Mouse (Mus musculus): ENCODE data around the gene Ipmk.

The Ipmk gene

DNA sequence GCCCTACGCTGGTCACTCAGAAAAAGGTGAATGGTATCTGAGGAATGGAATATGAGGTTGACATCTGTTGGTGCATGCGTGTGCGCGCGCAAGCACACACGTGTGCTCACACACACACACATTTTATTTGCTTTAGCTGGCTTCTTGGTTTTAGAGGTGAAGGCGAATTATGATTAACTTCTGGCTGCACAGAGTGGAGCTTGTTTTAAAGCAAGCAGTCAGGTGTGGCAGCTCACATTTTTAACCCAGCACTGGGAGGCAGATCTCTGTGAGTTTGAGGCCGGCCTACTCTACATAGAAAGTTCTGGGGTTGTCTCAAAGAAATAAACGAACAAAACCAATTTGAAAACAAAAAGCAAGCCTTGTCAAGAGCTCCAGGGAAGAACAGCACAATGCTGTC is 6.3 kb upstream of the Ipmk start:
- DNase-seq, result no peak

DNA sequence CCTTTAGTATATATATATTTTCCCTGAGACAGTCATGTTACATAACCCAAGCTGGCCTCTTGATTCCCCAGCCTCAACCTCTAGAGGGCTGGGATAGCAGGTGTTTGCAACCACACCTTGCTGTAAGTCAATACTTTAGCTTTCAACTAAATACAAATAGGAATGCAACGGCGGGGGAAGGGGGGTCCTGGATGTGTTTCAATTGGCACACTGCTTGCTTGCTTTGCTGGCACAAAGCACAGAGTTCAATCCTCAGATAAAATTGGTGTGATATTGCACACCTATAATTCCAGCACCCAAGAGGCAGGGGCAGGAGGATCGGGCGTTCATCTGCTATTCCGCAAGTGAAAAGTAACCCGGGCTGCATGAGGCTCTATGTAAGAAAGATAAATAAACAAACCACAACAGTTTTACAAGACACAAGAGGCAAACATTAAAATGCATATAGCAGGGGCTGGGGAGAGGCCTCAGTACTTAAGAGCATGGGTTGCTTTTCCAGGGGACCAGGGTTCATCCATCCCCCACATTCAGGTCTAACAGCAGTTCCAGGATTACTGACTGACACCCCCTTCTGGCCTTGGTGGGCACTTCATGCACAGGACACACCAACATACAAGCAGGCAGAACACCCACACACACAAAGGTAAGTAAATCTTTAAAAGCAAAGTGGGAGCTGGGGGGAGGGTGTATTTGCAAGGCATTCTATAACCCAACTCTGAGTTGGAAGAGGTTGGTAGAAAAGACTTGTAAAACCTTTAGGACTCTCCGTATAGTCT is 5.3 kb upstream of the Ipmk start:
- DNase-seq, result peak; percentile 28 to 42

DNA sequence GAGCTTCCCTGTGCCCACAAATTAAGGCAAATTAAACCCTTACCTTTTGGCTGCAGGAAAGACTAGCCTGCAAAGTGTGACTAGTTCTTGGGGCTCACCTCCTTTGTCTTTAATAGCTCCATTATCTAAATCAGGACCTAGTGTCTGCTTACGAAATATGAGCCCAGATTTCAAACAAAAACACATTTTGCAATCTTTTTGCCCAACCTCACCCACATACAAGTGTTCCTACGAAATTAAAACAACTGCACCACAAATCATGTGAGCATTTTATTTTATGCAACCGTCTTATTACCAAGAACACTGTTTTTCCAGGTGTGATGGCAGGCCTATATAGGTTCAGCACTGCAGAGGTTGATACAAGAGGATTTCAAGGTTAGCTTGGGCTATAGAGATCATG is 4.4 kb upstream of the Ipmk start:
- no peak for DNase-seq

DNA sequence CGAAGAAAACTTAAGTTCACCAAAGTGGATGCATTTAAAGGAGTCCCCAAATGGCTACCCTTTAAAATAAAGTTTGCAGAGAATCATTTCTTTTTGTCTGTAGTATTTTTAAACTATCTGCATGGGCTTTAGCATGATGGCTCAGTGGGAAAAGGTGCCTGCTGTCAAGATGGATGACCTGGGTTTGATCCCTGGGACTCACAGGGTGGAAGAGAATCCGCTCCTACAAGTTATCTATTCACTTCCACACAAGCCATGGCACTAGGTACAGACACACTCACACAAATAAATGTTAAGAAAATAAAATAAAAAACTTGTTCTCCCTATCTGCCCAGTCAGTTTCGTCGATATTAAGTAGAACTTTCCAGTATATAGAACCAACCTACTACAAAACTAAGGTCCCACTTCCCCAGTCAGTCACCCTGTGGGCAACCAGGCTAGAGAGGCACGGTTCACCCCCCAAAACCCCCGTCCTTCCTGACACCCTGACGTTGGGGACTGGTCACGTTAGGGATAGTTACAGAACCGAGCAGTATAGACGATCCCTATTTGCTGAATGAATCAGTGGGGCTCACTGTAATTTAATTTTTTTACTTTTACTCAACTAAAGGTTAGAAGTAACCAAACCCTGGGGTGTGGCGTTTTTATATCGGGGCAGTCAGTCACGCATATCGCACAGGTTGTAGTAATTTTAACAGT is 3.8 kb upstream of the Ipmk start:
- DNase-seq, result peak; percentile 41 to 46

DNA sequence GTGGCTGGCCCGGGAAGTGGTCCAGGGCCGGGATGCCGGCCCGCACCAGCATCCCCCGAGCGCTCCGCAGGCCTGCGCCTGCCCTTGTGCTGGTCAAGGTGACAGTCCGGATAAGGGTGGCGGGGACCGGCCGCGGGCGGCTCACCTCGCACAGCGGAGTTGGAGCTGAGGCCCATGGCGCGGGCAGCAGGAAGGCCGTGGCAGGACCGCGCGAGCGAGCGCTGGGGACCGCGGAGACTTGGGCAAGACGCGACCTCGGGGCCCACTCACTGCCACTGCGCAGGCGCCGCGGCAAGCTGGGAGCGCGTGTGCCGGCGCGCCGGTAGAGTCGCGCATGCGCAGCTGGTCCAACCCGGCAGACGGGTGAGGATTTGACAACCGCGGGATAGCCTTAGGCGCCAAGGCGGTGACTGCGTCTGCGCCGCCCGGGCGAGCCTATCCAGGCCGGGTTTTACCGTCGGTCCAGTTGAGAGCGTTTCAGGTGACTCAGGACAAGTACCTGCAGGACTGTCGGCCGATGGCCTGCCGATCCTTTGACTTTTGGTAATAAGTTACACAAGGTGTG is 2.9 kb upstream of the Ipmk start, which contains the start of gene Cisd1:
TSS of gene Cisd1 (minus strand) at position 376 of the 565 bp plus-strand sequence.
- DNase-seq, result peak; percentile 87 to 91

DNA sequence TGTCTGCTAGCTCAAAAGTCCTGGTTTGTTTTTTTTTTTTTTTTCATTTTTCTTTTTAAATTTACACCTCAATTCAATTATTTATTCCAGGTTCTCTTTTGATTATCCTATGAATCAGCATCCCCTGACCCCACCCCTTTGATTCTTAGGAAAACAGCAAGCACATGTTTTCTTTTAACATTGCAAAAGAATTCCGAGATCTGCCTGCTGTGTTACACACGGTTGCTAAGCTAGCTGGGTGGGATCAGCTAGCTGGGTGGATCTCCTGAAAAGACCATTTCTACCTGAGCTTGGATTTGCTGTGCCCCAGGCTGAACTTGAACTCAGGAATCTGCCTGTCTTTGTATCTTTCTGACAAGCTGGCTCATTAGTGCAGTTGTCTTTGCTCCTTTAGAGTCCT is 1.5 kb upstream of the Ipmk start:
- DNase-seq, result no peak

DNA sequence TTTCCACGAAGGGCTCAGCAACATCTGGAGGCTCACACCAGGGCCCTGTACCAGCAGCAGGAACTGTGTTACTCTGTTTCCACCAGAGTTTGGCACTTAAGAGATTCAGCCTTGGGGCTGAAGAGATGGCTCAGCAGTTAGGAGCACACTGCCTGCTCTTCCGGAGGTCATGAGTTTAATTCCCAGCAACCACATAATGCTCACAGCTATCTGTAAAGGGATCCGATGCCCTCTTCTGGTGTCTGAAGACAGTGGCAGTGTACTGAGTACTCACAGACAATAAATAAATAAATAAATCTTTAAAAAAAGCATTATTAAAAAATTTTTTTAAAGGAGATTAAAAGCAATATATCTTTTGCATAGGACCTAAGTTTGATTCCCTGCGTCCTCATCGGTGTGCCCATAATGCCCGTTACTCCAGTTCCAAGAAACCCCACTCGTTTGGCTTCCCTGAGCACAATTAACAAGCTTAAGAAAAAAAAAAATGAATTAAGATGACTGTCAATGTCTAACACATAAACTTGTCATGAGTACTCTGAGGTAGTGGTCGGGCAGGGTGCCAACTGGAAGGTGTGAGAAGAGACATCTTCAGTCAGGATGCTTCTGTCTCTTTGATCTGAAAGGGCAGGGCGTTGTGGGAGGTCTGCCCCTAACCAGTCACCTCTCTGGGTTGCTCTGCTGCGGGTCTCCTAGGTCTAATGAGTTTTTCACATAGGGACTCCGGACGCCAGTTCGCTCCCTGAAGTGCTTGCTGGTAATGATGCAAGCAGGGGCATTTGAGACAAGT is 648 bp upstream of the Ipmk start:
- peak in 1 of 2 experiments; percentile 2 for DNase-seq

DNA sequence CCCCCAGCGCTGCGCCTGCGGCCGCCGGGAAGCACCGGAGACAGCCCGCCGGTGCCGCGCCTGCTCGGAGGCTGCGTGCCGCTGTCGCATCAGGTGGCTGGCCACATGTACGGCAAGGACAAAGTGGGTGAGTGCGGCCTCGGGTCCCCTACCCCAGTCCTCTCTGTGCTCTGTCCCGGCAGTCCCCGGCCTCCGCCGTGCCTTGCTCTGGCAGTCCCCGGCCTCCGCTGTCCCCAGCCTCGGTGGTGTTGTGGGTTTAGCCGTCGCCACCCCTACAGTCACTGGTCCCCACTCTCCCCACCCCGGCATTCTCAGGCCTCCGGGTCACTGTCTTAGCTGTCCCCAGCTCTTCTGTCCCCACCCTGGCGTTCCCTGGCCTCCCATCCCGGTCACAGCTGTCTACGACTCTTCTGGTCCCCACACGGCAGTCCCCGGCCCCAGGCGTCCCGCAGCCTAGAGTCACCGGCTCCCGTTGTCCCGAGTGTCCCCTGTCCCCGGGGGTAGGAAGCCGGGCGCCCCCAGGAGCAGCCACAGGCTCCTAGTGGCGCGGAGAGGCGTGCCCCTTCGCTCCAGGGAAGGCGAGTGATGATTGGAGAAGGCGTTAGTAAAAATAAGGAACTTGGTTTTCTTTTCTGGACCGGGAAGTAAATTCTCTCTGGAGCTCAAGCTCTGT is 537 bp downstream of the Ipmk start:
- no peak for DNase-seq

DNA sequence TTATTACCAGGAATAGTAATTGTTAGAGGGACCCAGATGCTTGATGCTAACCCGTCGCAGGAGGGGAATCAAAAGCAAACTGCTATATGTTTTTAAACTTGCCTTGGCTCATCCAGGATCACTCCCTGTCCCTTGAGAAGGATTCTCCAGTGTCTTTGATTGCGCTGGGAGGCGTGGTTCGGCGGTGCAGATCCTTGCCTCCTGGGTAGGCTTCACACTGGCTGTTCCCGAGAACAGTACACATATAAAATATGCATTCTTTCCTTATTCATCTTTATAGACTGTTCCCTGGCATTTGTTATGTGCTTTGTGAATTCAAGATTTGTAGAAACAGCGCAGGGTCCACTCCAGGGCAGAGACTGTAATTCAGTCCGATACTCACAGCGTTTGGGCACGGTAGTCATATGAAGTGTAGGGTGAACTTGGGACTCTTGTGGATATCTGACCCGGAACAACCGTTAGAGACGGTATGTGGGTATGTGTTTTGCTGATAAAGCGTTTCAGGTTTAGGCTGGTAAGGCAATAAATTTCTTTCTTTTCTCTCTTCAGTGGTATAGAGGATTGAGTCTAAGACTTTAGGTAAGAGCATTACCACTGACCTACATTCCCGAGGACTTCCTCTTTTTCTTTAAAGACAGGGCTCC is 1.2 kb downstream of the Ipmk start:
- DNase-seq, result peak in 1 of 2 experiments; percentile 6

DNA sequence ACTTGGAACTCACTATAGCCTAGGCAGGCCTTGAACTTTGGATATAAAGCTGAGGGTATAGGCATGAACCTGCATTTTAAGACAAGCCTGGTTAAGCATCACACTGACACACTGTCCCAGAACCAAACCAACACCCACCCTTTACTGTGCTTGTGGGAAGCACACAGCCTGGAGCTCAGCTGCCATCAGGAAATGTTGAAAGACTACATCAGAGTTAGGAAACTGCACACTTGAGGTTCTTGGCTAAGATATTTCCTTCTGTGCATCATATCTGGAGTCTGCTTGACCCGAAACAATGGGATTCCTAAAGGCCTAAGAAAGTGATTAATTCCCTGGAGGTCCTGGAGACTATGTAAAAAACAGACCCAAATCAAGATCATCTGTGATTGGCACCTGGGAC is 1.7 kb downstream of the Ipmk start:
- peak in 1 of 2 experiments; percentile 11 for DNase-seq

DNA sequence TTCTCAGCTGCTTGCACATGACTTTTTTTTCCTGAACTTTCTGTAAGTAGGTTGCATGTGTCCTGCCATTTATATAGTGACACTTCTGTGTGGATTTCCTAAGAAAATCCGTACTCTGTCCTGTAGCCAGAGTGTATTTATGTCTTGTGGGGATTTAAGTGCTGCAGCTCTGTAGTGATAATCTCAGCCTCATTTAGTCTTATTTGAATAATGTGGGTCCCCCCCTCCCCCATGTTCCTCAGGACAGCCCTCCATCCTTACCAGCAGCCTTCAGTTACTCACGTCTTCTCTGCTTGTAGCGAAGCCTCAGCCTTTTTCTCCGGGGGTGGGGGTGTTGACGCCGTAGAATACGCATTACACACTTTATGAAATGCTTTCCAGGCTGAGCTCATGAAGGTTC is 3.7 kb downstream of the Ipmk start:
- no peak for DNase-seq

DNA sequence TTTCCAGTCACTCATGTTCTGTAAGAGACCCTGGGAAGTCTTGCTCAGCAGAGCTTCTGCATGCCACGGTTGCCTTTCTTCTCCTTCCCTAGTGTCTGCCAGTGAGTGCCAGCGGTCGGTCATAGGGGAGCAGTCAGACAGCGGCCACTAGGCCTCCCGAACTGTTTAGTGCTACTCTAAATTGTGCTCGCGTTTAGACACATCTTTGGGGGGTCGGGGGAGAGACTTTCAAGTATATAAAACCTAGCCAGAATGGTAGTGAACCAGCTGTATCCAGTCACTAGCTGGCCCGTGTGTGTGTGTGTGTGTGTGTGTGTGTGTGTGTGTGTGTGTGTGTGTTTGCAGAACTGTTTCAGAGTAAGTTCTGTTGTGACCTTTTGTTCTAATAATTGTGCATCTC is 6.3 kb downstream of the Ipmk start:
- no peak for DNase-seq

DNA sequence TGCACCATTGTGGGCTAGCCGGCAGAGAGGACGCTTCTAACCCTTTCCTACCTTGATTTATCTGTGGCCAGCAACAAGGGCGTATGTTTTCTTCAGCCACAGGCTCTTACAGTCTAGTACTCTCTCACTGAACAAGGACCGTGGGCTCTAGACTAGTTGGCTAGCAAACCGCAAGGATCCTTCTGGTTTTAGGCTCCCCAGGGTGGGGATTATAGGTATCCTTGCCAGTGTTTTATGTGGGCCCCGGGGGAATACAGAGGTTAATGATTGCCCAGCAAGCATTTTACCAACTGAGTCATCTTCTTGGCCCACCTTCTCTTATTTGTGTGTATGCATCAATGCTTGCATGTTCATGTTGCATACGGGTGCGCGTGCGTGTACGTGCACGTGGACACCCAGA is 7.4 kb downstream of the Ipmk start:
- DNase-seq, result no peak

DNA sequence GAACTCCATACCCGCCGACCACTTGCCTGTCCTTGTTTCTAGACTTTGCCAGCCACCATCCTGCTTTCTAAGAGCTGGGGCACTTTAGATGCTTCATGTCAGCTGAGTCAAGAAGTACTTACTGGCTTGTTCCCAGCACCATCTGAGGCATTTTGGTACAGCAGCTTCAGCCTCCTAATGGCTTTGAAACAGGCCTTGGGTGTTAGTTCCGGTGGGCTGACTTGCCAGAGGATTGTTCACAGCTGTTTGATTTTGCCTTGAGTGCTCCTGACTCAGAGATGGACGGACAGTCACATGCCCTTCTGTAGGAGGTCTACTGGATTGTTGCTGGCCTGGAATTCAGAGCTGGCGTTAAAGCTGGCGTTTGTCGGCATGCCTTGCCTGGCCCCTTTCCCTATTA is 13.5 kb downstream of the Ipmk start:
- no peak for DNase-seq

DNA sequence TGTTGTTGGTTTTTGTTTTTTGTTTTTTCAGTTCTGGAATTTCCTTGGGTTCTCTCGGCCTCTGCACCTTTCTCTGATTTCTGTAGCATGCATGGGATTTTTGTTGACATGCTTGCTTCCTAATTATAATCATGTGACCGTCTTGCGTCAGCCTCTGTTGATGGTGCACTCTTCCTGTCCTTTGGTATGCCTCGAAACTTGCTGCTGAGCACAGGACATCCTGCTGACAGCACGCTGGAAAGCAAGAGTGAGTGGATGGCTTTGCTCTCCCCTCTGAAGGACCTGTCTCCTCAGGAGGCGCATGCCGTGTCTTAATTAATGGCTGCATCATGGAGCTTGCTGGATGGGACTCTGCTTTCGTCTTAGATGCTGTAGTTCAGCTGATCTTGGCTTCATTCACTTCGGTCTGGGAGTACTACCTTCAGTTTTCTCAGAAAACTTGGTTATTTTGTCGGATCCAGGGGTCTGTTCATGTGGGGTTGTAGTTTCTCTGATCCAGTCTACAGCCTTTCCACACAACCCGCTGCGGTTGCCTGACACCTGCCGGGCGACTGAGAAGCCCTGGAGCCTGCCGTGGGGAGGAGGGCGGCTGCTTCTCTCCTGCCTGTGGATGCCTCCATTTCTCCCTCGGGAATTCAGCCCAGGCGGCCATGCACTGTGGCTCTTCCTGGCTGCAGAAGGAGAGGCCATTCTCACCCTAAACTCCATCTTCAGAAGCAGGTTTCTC is 14.4 kb downstream of the Ipmk start:
- peak; percentile 19 for DNase-seq

DNA sequence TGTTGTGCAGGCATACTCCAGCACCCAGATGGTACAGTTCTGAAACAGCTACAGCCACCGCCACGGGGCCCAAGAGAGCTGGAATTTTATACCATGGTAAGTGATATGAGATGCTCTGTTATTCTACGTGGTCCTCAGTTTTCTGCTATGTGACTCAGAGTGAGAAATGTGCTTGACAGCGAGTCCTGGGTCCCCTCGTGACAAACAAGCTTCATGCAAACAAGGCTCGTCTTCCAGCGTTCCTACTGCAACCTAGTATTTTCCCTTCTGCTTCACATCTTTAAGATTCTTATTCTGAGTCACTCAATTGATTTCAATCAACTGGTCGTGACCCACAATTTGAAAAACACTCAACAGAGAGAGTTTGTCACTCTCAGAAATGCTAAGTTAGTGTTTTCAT is 15.9 kb downstream of the Ipmk start:
- DNase-seq, result no peak

DNA sequence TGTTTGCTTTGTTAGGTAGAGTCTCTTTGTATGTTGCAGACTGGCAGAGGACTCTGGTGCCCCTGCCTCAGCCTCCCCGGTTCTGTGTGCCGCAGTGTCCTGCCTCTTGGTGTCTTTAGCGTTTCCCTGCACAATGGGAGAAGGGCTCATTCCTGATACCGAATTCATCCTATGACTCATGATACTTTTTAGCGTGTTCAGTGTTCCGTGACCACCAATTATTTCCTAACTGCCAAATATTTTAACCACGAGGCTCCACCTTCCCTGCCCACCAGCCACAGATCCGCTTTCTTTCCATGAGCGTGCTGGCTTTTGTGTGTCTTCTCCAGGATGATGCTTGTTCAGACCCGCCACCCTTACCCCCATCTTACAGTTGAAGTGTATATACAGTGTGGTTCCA is 16.3 kb downstream of the Ipmk start:
- DNase-seq, result no peak

DNA sequence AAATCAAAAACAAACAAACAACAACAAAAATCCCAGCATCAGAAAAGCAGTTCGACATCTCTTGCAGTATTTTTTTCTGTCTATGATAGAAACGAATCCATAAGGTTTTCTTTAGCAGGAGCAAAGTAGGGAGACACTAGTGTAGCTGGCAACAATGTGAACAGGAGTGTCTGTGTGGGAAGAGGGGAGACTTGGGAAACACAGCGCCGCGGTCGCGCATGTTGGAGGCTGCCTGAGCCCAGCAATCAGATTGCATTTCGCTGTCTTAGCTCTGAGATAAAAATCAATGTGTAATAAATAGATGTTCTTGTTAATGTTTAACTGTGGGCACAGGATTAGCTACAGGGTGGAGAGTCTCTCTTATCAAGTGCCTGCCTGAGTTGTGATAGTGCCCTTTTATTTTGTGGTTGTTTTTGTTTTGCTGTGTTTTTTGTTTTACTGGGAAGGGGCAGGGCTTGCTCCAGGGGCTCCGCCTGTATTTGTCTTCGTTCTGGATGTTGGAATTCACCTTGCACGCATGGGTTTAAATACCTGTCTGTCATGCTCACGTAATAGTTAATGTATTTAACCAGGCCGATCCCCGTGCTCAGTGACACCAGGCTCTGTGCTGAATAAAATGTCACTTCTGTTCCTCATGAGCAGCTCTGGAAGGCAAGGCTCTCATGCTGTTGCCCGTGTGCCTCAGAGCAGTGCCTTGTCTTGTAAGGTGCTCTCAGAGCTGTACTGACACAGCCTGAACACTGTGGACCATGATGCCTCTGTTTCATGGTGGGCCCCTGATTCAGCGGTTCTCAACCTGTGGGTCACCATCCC is 20.8 kb downstream of the Ipmk start:
- DNase-seq, result no peak

DNA sequence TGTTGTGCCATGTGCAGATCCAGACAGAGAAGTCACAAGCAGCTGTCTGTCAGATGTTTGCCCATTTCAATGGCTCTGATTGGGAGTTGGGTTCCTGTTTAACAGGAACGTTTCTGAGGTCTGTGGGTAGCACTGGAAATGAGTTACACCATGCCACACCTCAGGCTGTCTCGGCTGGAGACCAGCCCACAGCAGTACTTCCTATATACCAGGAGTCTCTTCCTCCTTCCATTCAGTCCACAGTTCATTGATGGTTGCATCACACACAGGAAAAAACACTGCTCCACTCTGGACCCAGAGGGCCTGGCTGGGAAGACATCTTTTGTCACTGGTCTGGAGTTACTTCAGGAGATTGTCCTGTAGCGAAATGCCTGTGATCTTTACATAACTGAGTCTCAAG is 21.9 kb downstream of the Ipmk start:
- DNase-seq, result no peak

DNA sequence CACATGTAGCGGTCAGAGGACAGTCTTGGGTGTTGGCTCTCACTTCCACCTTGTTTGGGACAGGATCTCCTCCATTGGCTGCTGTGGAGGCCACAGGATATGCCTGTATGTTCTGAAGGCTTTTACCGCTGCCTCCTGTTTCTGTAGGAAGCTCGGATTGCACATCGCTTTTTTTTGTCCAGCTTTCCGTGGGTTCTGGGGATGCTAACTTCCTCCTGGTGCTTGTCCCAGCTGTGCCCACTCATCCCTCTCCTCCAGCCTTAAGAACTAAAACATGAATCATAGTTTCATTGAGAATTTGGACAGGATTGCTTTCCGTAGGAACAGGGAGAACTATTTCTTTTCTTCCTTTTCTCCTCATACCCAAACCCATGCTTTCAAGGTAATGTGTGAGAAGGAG is 24.3 kb downstream of the Ipmk start:
- no peak for DNase-seq

DNA sequence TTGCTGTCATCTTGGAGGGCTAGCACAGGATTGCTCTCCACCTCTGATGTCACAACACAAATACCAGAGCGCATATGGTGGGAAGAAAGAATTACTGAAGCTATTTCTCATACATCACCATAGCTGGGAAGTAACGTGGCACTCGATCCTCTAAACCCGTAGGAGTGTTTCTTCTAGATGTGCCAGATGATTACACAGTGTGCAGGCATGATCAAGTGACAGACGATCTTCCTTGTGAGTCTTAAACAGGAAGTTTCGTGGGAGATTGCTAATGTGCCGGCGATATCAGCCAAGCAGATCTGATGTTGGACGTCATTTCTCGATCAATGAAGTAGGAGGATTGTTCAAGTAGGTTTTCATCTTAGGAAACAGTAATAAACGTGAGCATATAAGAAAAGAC is 26.1 kb downstream of the Ipmk start:
- no peak for DNase-seq

Data from B cell, adult 2 months (primary cell).